Mouse (Mus musculus) lung, postnatal 0 days (tissue): ENCODE results near the gene Gng7. TPM values are rescaled to one million over a fixed set of nuclear protein-coding genes. Genes with fewer than 3 reads are reported as not detected.
"Not testable (repeated sequence)": the region's sequence is repeated elsewhere in the genome, so short reads cannot be mapped to it uniquely, and the experiment has no call there.

Experiments
- ATAC-seq: fragments of 200-750 bp; cut with Nextera tagmentation; 2 replicates; pipeline ENCODE4 v1.8.0; 2017; ENCODE audit warnings: moderate library complexity
- DNase-seq: peaks from one replicate; pipeline ENCODE4 v3.0.0-alpha.2; 2016; ENCODE audit warnings: low spot score
- H3K27ac ChIP-seq: fragments of 300-500 bp; sonication (generic); 2 replicates; pipeline ENCODE4 v1.5.1; 2014; ENCODE audit warnings: antibody characterized with exemption, mild to moderate bottlenecking, low read length, mixed read lengths
- H3K27me3 ChIP-seq: fragments of 300-500 bp; sonication (generic); replicated peaks from 2 replicates; pipeline ENCODE4 v1.6.1; 2014; ENCODE audit warnings: low read length, mixed read lengths; ENCODE audit not compliant: insufficient read depth
- H3K36me3 ChIP-seq: fragments of 300-500 bp; sonication (generic); 2 replicates; pipeline ENCODE4 v1.6.1; 2014; ENCODE audit warnings: low read length, mixed read lengths; ENCODE audit not compliant: insufficient read depth
- H3K4me1 ChIP-seq: fragments of 300-500 bp; sonication (generic); 2 replicates; pipeline ENCODE4 v1.6.1; 2014; ENCODE audit warnings: antibody characterized with exemption, low read depth, low read length, mixed read lengths; ENCODE audit not compliant: insufficient read depth
- H3K4me2 ChIP-seq: fragments of 300-500 bp; sonication (generic); replicated peaks from 2 replicates; pipeline ENCODE4 v1.6.1; 2014; ENCODE audit warnings: low read depth, mild to moderate bottlenecking, low read length, moderate library complexity, mixed read lengths
- H3K4me3 ChIP-seq: fragments of 300-500 bp; sonication (generic); 2 replicates; pipeline ENCODE4 v1.5.1; 2014; ENCODE audit warnings: low read depth, low read length
- H3K9ac ChIP-seq: fragments of 300-500 bp; sonication (generic); replicated peaks from 2 replicates; pipeline ENCODE4 v1.6.1; 2014; ENCODE audit warnings: low read depth, mild to moderate bottlenecking
- H3K9me3 ChIP-seq: fragments of 300-500 bp; sonication (generic); 2 replicates; pipeline ENCODE4 v1.6.1; 2016; ENCODE audit warnings: low read length, mixed read lengths
- CTCF ChIP-seq: IDR thresholded peaks from 2 replicates; pipeline ENCODE4 v1.5.1; 2016; ENCODE audit warnings: antibody characterized with exemption, mild to moderate bottlenecking
- EP300 ChIP-seq: IDR thresholded peaks from 2 replicates; pipeline ENCODE4 v1.6.1; 2016; ENCODE audit warnings: antibody characterized with exemption, mild to moderate bottlenecking, control low read depth
- WGBS: fragments of 180-500 bp; shearing (Covaris S2); extraction: QIAGEN DNeasy Blood & Tissue Kit; methylation state at CpG from one replicate; pipeline ENCODE4 v1.1.7; 2014; 5-methylcytosine and 5-hydroxymethylcytosine counted together
- polyA plus RNA-seq: library from polyadenylated mRNA; unstranded; fragments of >200 nt; fragmentation: Nextera tagmentation; extraction: Ambion mirVana; gene quantifications from 2 replicates; pipeline ENCODE4 v1.2.1, GENCODE M21; 2015

Gng7 gene
- polyA plus RNA-seq, 1 experiment from 2014 or later, result 1.0 TPM

DNA sequence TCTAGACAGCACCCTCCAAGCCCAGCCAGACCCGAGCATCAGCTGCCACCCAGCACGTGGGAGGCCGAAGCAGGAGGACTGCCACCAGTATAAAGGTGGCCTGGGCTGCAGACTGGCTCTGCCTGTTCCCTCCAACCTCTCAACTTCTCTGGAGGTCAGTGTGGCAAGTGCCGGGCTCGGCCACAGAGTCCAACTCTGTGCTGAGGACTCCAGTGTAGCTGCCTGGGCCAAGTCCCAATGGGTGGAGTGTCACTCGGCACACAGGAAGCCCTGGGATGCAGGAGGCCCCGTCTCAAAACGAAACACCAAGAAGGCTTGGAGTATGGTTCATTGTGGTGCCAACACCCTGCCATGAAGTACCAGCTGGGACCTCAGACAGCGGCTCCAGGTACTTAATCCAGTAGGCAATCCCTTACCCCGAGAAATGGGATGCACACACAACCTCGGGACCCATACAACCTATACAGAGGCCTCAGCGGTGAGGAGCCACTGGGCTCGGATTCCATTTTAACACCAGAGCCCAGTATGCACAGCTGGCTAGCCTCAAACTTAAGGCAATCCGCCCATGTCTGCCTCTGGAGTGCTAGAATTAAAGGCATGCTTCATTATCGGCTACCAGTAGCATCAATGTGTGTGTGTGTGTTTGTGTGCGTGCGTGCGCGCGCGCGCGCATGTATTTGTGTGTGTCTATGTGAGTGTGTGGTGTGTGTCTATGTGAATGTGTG lies 42.8 kb upstream of the Gng7 start:
- no peak for TF ChIP-seq EP300
- TF ChIP-seq CTCF, result no peak
- H3K36me3 ChIP-seq, result no peaks in the 10 kb centered on the region
- ATAC-seq, result no peak

GRCm38 (mm10) chr10:81055802-81056340 lies 41.1 kb upstream of the Gng7 start:
- H3K9me3 ChIP-seq, H3K4me2 ChIP-seq, H3K9ac ChIP-seq, DNase-seq, H3K27me3 ChIP-seq, H3K27ac ChIP-seq, H3K4me3 ChIP-seq, H3K4me1 ChIP-seq, ATAC-seq: not testable (repeated sequence)
- peaks cover 10% of the 10 kb centered on the region for H3K36me3 ChIP-seq
- 72% methylated on average over 10 of the region's 11 CpGs for WGBS

More for the DNA sequence above, 42.8 kb upstream of the Gng7 start:
- no peak for DNase-seq
- H3K9ac ChIP-seq, result no peak overlapping the region
- H3K4me1 ChIP-seq, result peaks cover 7% of the 10 kb centered on the region; the same call in 1 of the 2 replicates
- WGBS, result 87% methylated on average over 23 of the region's 23 CpGs
- H3K27me3 ChIP-seq, result no peaks in the 10 kb centered on the region
- no peaks in the 10 kb centered on the region for H3K9me3 ChIP-seq
- no peak overlapping the region for H3K4me2 ChIP-seq
- no peak overlapping the region for H3K27ac ChIP-seq
- H3K4me3 ChIP-seq, result no peak overlapping the region

DNA sequence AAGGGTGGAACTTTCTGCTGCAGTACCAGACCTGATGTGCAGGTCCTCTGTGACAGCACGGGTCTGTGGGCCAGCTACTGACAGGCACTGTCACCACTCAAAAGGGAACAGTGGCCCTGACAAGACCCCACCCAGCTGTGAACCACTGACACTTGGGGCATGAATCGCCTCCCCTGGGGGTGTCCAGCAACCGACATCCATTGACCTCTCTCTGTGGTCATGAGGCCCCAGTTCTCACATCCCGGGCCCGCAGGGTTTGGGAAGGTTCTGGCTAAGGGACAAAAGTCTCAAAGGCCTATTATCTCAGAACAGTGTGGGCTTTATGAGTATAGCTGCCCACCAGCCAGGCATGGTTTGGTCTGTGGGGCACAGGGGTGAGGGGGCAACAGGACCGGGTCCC lies 40.4 kb upstream of the Gng7 start:
- ATAC-seq, result no peak
- peaks cover 13% of the 10 kb centered on the region for H3K36me3 ChIP-seq
- WGBS, result 88% methylated on average over 6 of the region's 6 CpGs

DNA sequence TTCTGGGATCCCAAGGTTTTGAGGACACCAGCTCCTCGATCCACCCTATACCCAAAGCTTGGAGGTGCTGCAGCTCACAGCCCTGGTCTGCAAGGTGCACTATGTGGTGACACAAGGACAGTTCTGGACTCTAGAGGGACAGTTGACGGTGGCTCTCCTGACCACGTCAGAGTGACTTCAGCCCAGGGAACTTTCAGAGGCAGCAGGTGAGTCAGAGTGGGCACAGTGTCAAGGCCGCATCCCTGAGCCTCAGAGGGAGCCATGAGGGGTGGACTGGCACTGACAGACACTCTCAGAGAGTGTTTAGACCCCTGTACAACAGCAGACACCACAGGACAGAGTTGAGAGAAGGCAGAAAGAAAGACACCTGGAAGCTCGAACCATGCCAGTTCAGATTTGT lies 37.8 kb upstream of the Gng7 start:
- H3K36me3 ChIP-seq, result peaks cover 36% of the 10 kb centered on the region
- TF ChIP-seq EP300 (no peak), CTCF (no peak)

More for the DNA sequence above, 40.4 kb upstream of the Gng7 start:
- no peaks in the 10 kb centered on the region for H3K27me3 ChIP-seq
- H3K27ac ChIP-seq, result no peak overlapping the region
- no peak overlapping the region for H3K4me2 ChIP-seq
- H3K4me1 ChIP-seq, result peaks cover 7% of the 10 kb centered on the region; the same call in 1 of the 2 replicates
- no peak for TF ChIP-seq CTCF
- no peak for DNase-seq
- no peak overlapping the region for H3K4me3 ChIP-seq
- no peak overlapping the region for H3K9ac ChIP-seq
- no peaks in the 10 kb centered on the region for H3K9me3 ChIP-seq

DNA sequence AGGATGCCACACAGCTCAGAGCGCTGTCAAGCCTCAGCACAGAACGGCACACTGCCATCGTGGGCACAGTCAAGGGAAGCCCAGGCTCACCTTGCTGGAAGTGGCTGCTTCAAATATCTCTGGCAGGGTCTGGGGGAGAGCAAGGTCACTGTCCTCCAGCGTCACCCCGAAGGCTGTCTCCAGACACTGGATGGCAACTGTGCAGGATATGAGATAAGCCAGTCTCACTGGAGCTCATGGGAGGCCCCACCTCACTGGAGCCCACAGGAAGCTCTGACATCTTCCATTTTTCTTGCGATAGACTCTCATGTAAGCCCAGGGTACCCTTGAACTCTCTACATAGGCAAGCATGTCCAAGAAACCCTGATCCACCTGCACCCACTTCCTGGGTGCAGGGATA lies 36.4 kb upstream of the Gng7 start:
- WGBS, result 91% methylated on average over 6 of the region's 6 CpGs
- Histone ChIP-seq H3K27me3 (no peaks in the 10 kb centered on the region), H3K9me3 (no peaks in the 10 kb centered on the region), H3K4me1 (no peaks in the 10 kb centered on the region), H3K4me2 (no peak overlapping the region), H3K36me3 (peaks cover 48% of the 10 kb centered on the region), H3K9ac (no peak overlapping the region), H3K27ac (no peak overlapping the region), H3K4me3 (no peak overlapping the region)
- TF ChIP-seq CTCF (no peak), EP300 (no peak)
- ATAC-seq (no peak), DNase-seq (no peak)

More for the DNA sequence above, 37.8 kb upstream of the Gng7 start:
- ATAC-seq, result no peak
- no peak for DNase-seq
- Histone ChIP-seq H3K4me3 (no peak overlapping the region), H3K27me3 (no peaks in the 10 kb centered on the region), H3K9me3 (no peaks in the 10 kb centered on the region), H3K4me1 (no peaks in the 10 kb centered on the region), H3K27ac (no peak overlapping the region), H3K4me2 (no peak overlapping the region), H3K9ac (no peak overlapping the region)
- 87% methylated on average over 5 of the region's 5 CpGs for WGBS

DNA sequence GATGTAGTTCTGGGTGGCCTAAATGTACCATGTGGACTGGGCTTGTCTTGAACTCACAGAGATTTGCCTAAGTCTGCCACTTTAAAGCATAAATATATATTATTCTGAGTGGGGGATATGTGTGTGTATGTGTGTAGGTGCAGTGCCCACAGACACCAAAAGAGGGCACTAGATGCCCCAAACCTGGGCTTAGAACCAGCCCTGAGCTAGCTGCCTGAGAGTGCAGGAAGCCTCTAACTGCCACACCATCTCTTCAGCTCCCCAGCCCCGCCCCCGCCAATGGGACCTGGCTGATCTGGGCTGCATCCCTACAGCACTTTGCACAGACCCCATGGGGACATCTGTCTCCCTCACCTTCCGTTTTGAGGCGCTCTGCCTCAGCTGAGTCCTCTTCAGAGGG lies 35.9 kb upstream of the Gng7 start:
- Histone ChIP-seq H3K36me3 (peaks cover 53% of the 10 kb centered on the region), H3K4me2 (no peak overlapping the region), H3K4me1 (no peaks in the 10 kb centered on the region), H3K9me3 (no peaks in the 10 kb centered on the region), H3K27ac (no peak overlapping the region), H3K27me3 (no peaks in the 10 kb centered on the region), H3K4me3 (no peak overlapping the region), H3K9ac (no peak overlapping the region)
- 77% methylated on average over 3 of the region's 4 CpGs for WGBS
- peak; percentile 30 for DNase-seq
- TF ChIP-seq EP300 (no peak), CTCF (peak; percentile 59)
- no peak for ATAC-seq

DNA sequence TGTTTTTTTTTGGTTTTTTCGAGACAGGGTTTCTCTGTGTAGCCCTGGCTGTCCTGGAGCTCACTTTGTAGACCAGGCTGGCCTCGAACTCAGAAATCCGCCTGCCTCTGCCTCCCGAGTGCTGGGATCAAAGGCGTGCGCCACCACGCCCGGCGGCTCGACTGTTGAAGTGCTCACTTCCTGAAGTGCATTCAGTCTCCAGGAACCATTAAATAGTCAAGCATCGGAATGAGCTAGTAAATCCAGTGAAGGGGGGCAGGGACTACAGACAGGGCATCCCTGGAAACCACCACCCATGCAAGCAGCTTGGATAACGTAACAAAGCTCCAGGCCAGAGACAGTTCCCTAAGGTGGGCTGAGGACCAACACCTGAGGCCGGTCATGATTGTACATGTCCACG lies 30.5 kb upstream of the Gng7 start:
- DNase-seq, H3K4me1 ChIP-seq, H3K27me3 ChIP-seq, H3K9ac ChIP-seq, ATAC-seq, H3K9me3 ChIP-seq, H3K27ac ChIP-seq, H3K4me3 ChIP-seq, H3K4me2 ChIP-seq: not testable (repeated sequence)
- H3K36me3 ChIP-seq, result peaks cover 55% of the 10 kb centered on the region
- 81% methylated on average over 12 of the region's 14 CpGs for WGBS
